Mouse (Mus musculus) stomach, postnatal 0 days (tissue): Measurements from ENCODE around the gene Mms19.

ENCODE experiments used
- CTCF ChIP-seq: IDR thresholded peaks from 2 replicates; pipeline ENCODE4 v1.5.1; 2016; ENCODE audit warnings: antibody characterized with exemption, low read depth, mild to moderate bottlenecking, moderate library complexity
- EP300 ChIP-seq: optimal IDR thresholded peaks from 2 replicates; pipeline ENCODE3; 2016; ENCODE audit warnings: antibody characterized with exemption

GRCm38 (mm10) chr19:41952287-41952686 is 28.7 kb downstream of the Mms19 start:
- peak; percentile 71 for TF ChIP-seq CTCF
- no peak for TF ChIP-seq EP300
